Mouse (Mus musculus): Measurements from ENCODE around the gene Nlrc3.
"Not testable (repeated sequence)": the region's sequence is repeated elsewhere in the genome, so short reads cannot be mapped to it uniquely, and the experiment has no call there.

Nlrc3 gene

GRCm38 (mm10) chr16:3976251-3976671 lies at the start of gene Nlrc3:
Gene Nlrc3, minus strand, starts transcription at chr16:3976632.
- no peak for DNase-seq (ENCODE audit: low spot score)

DNA sequence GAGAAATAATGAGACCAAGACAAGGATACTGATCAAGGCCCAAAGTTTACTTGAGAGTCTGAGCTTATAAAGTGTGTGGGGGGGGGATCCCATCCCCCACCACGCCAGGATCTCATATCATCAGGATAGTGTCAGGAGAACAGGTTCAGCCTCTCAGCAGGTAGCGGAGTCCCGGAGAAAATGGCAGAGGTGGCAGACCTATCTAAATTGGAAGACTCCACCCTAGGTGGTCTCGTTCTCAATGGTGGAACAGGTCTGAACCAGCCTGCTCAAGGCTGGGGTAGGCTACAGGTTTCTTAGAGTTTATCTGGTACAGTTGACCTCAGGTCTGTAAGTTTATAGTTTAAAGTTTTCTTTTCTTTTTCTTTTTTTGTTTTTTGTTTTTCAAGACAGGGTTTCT lies 46.3 kb upstream of the Nlrc3 start:
- no peak for DNase-seq (ENCODE audit: low spot score)

GRCm38 (mm10) chr16:4021241-4021640 lies 44.8 kb upstream of the Nlrc3 start:
- DNase-seq (ENCODE audit: low spot score), result no peak

- not testable (repeated sequence) for DNase-seq (ENCODE audit: low spot score)
Measured at GRCm38 (mm10) chr16:4017466-4017865, 41.0 kb upstream of the Nlrc3 start.

DNA sequence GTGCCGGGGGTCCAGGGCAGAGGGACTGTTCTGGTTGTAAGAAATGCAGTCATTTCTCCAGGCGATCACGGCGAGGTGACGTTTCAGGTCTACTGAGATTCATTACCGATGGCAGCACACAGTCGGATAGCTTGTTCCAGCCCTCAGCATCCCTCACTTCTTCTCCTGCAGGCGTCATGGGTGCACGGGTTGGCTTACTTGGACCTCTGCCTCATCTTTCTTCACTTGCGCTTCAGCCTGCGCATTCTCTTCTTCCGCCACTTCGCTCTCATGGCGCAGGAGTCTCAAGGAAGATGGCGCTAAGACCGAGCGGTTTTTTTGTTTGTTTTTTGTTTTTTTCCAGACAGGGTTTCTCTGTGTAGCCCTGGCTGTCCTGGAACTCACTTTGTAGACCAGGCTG lies 40.4 kb upstream of the Nlrc3 start:
- not testable (repeated sequence) for DNase-seq (ENCODE audit: low spot score)

DNA sequence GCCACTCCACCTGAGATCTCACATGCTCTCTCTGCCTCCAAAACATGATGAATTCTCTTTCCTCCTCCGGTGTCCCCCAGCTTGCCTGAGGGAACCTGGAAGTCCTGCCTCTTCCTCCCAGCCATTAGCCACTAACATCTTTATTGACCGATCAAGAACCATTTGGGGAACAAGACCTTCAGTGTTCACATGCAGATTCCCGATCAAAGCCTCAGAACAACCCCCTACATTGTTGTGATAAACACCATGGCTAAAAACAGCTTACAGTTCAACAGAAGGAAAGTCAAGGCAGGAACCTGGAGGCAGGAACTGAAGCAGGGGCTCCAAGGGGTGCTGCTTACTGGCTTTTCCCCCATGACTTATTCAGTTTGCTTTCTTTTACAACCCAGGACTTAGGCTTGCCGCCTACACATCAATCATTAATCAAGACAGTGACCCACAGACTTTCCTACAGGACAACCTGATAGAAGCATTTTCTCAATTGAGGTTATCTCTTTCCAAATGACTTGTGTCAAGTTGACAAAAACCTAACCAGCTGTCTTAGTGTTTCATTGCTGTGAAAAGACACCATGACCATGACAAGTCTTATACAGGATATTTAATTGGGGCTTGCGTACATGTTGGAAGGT lies 37.7 kb upstream of the Nlrc3 start:
- DNase-seq (ENCODE audit: low spot score), result no peak

GRCm38 (mm10) chr16:4012882-4013570 lies 36.6 kb upstream of the Nlrc3 start:
- no peak for DNase-seq (ENCODE audit: low spot score)

- DNase-seq (ENCODE audit: low spot score), result peak; percentile 96
Measured at GRCm38 (mm10) chr16:4003489-4004398, 27.3 kb upstream of the Nlrc3 start, which contains the start of gene Slx4. Gene Slx4, minus strand, starts transcription at chr16:4003770.

DNA sequence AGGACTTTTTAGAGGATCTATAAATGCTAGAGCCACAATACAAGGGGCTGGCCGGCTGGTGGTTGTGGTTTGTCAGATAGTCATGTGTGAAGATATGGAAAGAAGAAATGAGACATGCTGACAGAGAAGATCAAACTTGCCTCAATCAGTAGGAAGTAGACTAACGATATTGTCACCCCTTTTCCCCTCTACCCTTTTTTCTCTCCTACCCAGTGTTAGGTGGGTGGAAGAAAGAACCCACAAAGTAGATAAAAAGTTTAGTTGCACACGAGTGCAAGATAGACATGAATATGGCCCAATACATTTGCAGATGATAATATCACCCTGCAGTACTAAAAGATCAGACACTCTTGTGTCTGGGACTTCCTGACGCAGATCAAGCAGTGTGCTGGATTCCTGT lies 12.0 kb upstream of the Nlrc3 start:
- no peak for DNase-seq (ENCODE audit: low spot score)

GRCm38 (mm10) chr16:3983146-3983700 lies 6.8 kb upstream of the Nlrc3 start:
- no peak for DNase-seq (ENCODE audit: low spot score)

DNA sequence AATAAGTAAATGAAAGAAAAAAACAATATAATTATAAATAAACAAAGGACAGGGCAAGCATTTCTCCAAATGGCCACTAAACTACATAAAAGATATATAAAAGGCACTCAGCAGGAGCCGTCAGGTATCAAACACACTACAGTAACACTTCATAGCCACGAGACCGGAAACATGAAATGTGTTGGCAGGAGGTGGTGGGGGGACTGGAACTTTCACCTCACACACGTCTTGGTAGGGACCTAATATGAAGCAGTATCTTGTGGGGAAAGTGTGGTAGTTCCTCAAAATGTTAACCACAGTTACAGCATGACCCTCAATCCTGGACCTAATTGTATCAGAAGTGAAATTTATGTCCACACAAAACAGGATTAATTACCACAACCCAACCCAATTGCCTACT lies 5.7 kb upstream of the Nlrc3 start:
- no peak for DNase-seq (ENCODE audit: low spot score)

DNA sequence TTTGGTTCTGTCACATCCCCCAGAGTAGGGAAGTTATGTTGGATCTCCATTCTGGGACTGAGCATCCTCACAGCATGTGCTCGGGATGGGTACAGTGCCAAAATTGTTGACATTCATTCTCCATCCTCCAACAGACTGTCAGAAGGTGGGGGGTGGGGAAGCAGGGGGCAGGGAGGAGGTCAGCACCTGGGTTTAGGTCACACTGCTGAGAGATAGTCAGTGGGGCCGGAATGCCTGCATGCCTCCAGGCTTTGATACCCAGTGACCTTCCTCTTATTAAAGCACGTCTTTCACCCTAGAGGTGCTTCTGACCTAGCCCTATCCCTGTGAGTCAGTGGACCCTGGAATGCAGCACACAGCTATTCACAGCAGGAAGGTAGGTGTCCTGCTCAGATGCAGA lies 280 bp upstream of the Nlrc3 start:
- DNase-seq (ENCODE audit: low spot score), result no peak

- DNase-seq (ENCODE audit: low spot score), result no peak
Measured at GRCm38 (mm10) chr16:3975658-3976057, 774 bp downstream of the Nlrc3 start.

DNA sequence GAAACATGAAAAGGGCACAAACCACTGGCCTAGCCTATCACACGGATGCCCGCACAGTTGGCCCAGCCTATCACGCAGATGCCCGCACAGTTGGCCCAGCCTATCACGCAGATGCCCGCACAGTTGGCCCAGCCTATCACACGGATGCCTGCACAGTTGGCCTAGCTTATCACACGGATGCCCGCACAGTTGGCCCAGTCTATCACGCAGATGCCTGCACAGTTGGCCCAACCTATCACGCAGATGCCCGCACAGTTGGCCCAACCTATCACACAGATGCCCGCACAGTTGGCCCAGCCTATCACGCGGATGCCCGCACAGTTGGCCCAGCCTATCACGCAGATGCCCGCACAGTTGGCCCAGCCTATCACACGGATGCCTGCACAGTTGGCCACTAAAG lies 2.0 kb downstream of the Nlrc3 start:
- not testable (repeated sequence) for DNase-seq (ENCODE audit: low spot score)

- no peak for DNase-seq (ENCODE audit: low spot score)
Measured at GRCm38 (mm10) chr16:3965534-3965933, 10.9 kb downstream of the Nlrc3 start.

DNA sequence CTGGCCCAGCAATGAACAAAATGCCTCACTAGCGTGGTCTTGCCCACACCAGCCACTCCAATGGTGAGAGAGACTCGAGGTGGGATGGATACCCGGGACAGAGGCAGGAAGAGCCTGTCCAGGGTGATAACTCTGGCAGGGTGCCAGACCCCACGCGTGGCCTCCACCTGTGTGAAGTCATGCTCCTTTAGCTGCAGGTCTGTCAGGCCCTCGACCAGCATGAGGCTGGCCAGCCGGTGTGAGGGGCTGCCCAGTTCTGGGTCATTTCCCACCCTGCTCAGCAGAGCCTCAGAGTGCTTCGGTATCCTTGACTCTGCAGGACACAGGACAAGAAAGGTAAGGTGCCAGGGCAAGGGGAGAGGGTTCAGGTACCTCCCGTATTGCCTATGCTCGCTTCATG lies 11.4 kb downstream of the Nlrc3 start:
- DNase-seq (ENCODE audit: low spot score), result no peak

- no peak for DNase-seq (ENCODE audit: low spot score)
Measured at GRCm38 (mm10) chr16:3959261-3959660, 17.2 kb downstream of the Nlrc3 start.

- peak; percentile 27 for DNase-seq (ENCODE audit: low spot score)
Measured at GRCm38 (mm10) chr16:3956369-3956768, 20.1 kb downstream of the Nlrc3 start.

GRCm38 (mm10) chr16:3951141-3951540 lies 25.3 kb downstream of the Nlrc3 start:
- DNase-seq (ENCODE audit: low spot score), result no peak

DNA sequence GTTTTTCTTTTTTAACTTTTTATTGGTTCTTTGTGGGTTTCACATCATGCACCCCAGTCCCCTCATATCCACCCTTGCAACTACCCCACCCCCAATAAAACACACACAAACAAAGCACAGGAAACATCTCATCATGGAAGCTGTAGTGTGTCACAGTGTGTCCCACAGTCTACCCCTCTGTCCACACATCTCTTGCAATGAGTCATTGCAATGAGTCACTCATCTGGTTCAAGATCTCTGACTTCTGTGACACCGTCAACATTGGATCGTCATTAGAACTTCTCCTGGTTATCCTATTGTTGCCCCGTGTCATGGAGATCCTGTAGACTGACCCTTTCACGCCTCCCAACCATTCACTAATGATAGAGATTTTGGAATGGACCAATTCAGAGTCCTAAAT lies 41.7 kb downstream of the Nlrc3 start:
- DNase-seq (ENCODE audit: low spot score), result no peak

DNA sequence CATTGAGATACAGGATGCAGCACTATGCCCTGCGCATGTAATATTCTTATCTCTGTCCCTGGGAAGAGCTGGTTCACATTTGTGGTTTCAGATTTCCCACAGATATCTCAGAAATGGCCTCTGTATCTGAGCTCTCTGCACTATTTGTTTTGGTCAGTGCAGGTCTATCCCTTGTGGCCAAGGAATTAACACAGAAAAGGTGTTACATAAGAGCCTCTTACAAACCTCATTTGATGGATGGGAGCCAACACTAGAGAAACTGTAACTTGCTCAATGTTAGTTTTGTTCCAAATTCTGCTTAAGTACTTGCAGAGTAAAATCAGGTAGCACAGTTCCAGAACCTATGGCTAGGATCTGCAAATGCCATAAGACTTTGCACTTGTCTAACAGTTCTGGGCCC lies 42.3 kb downstream of the Nlrc3 start:
- DNase-seq (ENCODE audit: low spot score), result no peak

DNA sequence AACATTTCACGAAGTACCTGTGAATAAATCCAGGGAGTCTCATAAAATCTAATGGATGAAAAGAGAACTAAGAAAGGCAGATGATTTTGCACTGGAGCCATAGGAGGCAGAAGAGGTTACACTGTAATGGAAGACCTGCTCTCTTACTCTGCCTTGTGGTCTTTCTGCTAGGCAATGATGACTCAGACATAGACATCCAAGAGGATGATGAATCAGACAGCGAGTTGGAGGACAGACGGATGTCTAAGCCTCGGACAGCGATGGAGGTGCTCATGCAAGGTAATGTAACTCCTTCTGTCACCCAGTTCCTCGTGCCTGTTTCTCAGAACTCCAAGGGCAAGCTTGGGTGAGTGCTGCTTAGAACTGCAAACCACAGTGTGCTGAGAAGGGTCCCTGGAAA lies 42.9 kb downstream of the Nlrc3 start:
- no peak for DNase-seq (ENCODE audit: low spot score)

Measured in layer of hippocampus, adult 11-12 months (tissue).